Mouse (Mus musculus): ENCODE results near the gene Hist2h3c1. TPM values are rescaled to one million over a fixed set of nuclear protein-coding genes. Genes with fewer than 3 reads are reported as not detected.

Hist2h3c1 gene
- 2.4 and 2.8 TPM in 2 replicates for polyA plus RNA-seq (2012; rRNA removed)

DNA sequence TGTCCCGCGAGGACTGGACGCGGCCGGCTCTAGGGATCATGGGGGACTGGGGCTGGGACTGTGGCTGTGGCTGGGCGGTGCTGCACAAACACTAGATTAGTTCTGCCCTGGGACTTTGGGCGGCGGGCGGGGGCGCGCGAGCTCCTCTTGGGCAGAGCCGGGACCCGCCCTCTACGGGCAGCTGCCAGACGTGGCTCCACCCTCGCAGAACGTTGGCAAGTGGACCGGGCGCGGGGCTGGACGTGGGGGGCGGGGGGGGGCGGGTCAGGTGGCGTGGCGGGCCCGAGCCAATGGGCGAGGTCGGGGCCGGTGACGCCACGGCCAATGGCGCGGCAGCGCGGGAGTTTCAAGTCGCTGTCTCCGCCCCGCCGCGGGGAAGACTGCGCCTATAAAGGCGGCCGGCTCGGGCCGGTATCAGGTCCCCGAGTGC, at the start of gene Hist2h3c1:
Hist2h3c1 (plus strand) TSS at position 259 of the 430 bp plus-strand sequence.

DNA sequence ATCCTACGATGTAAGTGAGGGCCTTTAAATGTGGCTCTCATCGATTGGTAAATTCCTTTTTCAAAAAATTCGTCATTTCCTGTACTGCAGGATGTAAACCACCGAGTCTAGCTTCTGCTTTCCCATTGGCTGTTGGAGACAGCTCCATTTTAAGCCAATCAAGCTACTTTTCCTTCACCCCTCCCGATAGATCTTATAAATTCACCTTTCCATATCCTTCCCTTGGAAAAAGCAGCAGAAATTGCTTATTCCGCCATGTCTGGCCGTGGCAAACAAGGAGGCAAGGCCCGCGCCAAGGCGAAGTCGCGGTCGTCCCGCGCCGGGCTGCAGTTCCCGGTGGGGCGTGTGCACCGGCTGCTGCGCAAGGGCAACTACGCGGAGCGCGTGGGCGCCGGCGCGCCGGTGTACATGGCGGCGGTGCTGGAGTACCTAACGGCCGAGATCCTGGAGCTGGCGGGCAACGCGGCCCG, 26.8 kb upstream of the Hist2h3c1 start, which contains the start of the genes Bola1 and Hist2h2ab:
Bola1 (minus strand) TSS at position 49 of the 470 bp plus-strand sequence.
Hist2h2ab (plus strand) TSS at position 205 of the 470 bp plus-strand sequence.

GRCm38 (mm10) chr3:96220765-96221639, 25.5 kb upstream of the Hist2h3c1 start, which contains the start of the genes Hist2h2ac and Hist2h2be:
Gene Hist2h2ac (minus strand): TSS chr3:96220880.
Gene Hist2h2be (plus strand): TSS chr3:96221119.

GRCm38 (mm10) chr3:96238954-96239793, 7.3 kb upstream of the Hist2h3c1 start, which contains the start of gene Hist2h3c2:
Gene Hist2h3c2 (minus strand): TSS chr3:96239127.

DNA sequence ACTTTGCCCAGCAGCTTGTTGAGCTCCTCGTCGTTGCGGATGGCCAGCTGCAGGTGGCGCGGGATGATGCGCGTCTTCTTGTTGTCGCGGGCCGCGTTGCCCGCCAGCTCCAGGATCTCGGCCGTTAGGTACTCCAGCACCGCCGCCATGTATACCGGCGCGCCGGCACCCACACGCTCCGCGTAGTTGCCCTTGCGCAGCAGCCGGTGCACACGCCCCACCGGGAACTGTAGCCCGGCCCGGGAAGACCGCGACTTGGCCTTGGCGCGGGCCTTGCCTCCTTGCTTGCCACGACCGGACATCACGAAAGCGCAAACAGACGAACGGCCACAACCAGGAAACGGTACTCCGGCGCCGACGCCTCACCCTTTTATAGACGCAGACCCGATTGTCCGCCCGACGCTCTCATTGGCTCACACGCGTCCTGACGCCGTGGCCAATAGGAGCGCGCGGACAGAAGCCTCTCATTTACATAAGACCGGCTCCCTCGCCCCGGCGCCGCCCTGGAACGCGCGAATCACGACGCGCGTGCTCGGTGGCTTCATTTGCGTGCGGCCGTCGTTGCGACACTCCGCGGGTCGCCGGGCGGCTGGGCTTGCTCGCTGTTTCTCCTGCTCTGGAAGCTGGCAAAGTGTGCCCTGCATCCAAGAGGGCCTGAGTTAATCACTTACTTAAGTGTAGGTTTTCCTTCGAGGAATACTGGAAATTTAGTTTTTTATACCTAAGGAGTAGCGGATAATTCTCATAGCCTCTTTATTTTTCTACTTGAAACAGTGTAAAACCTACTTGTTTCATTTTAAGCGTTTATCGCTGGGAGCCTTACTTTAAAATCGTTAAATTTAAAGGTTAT, 6.3 kb upstream of the Hist2h3c1 start, which contains the start of gene Hist2h2aa2:
Hist2h2aa2 (minus strand) TSS at position 328 of the 850 bp plus-strand sequence.

DNA sequence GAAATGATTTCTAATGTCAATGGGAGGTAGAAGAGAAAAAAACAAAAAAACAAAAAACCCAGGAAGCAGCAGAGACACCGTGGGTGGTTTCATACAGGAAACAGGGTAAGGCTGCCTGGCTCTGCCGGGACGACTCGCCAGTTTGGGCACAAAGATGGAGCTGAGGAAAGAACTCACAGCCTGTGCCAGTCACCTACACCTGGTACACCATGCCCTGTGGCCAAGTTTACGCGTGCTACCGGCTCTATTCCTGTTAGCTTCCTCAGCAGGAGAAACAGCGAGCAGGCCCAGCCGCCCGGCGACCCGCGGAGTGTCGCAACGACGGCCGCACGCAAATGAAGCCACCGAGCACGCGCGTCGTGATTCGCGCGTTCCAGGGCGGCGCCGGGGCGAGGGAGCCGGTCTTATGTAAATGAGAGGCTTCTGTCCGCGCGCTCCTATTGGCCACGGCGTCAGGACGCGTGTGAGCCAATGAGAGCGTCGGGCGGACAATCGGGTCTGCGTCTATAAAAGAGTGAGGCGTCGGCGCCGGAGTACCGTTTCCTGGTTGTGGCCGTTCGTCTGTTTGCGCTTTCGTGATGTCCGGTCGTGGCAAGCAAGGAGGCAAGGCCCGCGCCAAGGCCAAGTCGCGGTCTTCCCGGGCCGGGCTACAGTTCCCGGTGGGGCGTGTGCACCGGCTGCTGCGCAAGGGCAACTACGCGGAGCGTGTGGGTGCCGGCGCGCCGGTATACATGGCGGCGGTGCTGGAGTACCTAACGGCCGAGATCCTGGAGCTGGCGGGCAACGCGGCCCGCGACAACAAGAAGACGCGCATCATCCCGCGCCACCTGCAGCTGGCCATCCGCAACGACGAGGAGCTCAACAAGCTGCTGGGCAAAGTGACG, 1.2 kb upstream of the Hist2h3c1 start, which contains the start of gene Hist2h2aa1:
Hist2h2aa1 (plus strand) TSS at position 495 of the 884 bp plus-strand sequence.

GRCm38 (mm10) chr3:96262979-96263550, 16.6 kb downstream of the Hist2h3c1 start, which contains the start of gene Hist2h4:
Gene Hist2h4 (minus strand): TSS chr3:96263311.

GRCm38 (mm10) chr3:96268051-96268775, 21.7 kb downstream of the Hist2h3c1 start, which contains the start of gene Hist2h3b:
Gene Hist2h3b (plus strand): TSS chr3:96268654.

GRCm38 (mm10) chr3:96269511-96270474, 23.3 kb downstream of the Hist2h3c1 start, which contains the start of gene Hist2h2bb:
Gene Hist2h2bb (plus strand): TSS chr3:96269752.

DNA sequence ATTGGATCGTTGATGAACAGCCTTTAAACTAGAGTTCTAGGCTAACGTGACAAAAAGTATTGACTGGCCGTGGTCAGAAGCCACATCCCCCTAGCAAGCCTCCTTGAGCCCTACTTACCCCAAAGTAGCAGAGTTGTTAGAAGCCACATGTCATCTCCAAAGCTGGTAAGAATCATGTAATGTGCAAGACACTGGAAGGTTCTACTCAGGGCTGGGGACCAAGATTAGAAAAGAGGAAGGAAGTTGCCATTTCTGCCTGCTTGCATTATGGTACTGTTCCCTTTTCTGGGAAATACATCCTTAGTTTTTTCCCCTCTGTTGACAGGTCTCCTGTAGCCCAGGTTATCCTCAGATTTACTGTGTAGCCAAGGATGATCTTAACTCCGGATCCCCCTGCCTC, 47.3 kb downstream of the Hist2h3c1 start, which contains the start of gene Fcgr1:
Fcgr1 (minus strand) TSS at position 183 of the 400 bp plus-strand sequence.

Other genes with a start within 250 kb of the Hist2h3c1 start
- 7.2 and 8.1 TPM in 2 replicates for gene Vps45, start 188.2 kb upstream of the Hist2h3c1 start, polyA plus RNA-seq (2012; rRNA removed)
- 3.6 TPM in 2 replicates for gene Otud7b, start 142.2 kb upstream of the Hist2h3c1 start, polyA plus RNA-seq (2012; rRNA removed)
- gene Mtmr11, start 84.7 kb upstream of the Hist2h3c1 start, polyA plus RNA-seq (2012; rRNA removed) = 2.8 and 3.5 TPM in 2 replicates
- gene Sf3b4, start 74.4 kb upstream of the Hist2h3c1 start, polyA plus RNA-seq (2012; rRNA removed) = 40.1 and 53.9 TPM in 2 replicates
- 0.32 and 0.33 TPM in 2 replicates for gene Sv2a, start 65.5 kb upstream of the Hist2h3c1 start, polyA plus RNA-seq (2012; rRNA removed)
- gene Bola1, start 27.0 kb upstream of the Hist2h3c1 start, polyA plus RNA-seq (2012; rRNA removed) = 30.6 and 31.1 TPM in 2 replicates
- gene Hist2h2ab, start 26.8 kb upstream of the Hist2h3c1 start, polyA plus RNA-seq (2012; rRNA removed) = 0.89 and 1.2 TPM in 2 replicates
- 17.7 and 18.2 TPM in 2 replicates for gene Hist2h2ac, start 25.8 kb upstream of the Hist2h3c1 start, polyA plus RNA-seq (2012; rRNA removed)
- gene Hist2h2be, start 25.6 kb upstream of the Hist2h3c1 start, polyA plus RNA-seq (2012; rRNA removed) = 7.9 and 10.3 TPM in 2 replicates
- 79.4 and 94.5 TPM in 2 replicates for gene Hist2h3c2, start 7.6 kb upstream of the Hist2h3c1 start, polyA plus RNA-seq (2012; rRNA removed)
- gene Hist2h2aa2, start 6.4 kb upstream of the Hist2h3c1 start, polyA plus RNA-seq (2012; rRNA removed) = 23.7 and 29.8 TPM in 2 replicates
- gene Hist2h2aa1, start 1.2 kb upstream of the Hist2h3c1 start, polyA plus RNA-seq (2012; rRNA removed) = 41.3 and 48.8 TPM in 2 replicates
- gene Hist2h4, start 16.6 kb downstream of the Hist2h3c1 start, polyA plus RNA-seq (2012; rRNA removed) = 9.6 and 12.2 TPM in 2 replicates
- gene Hist2h3b, start 22.0 kb downstream of the Hist2h3c1 start, polyA plus RNA-seq (2012; rRNA removed) = 63.6 and 74.6 TPM in 2 replicates
- 13.6 and 14.2 TPM in 2 replicates for gene Hist2h2bb, start 23.1 kb downstream of the Hist2h3c1 start, polyA plus RNA-seq (2012; rRNA removed)
- gene Fcgr1, start 47.3 kb downstream of the Hist2h3c1 start, polyA plus RNA-seq (2012; rRNA removed) = 2.5 and 3.7 TPM in 2 replicates
- gene BC107364, start 205.6 kb downstream of the Hist2h3c1 start, polyA plus RNA-seq (2012; rRNA removed) = 0.02 and 0.05 TPM in 2 replicates

Measured in liver, embryonic 14 days (tissue).